Mouse (Mus musculus) stomach, embryonic 15.5 days (tissue): ENCODE data around the gene Ap3b2. TPM values are rescaled to one million over a fixed set of nuclear protein-coding genes. Genes with fewer than 3 reads are reported as not detected.
"Not testable (repeated sequence)": the region's sequence is repeated elsewhere in the genome, so short reads cannot be mapped to it uniquely, and the experiment has no call there.

Source experiments
- ATAC-seq: fragments of 200-750 bp; cut with Nextera tagmentation; 2 replicates; pipeline ENCODE4 v1.8.0; 2017; ENCODE audit warnings: low read depth, moderate number of reproducible peaks, moderate TSS enrichment; ENCODE audit not compliant: insufficient read depth, low FRiP score
- H3K27ac ChIP-seq: fragments of 300-500 bp; sonication (generic); 2 replicates; pipeline ENCODE4 v1.5.1; 2015; ENCODE audit warnings: mild to moderate bottlenecking, inconsistent platforms
- H3K27me3 ChIP-seq: fragments of 300-500 bp; sonication (generic); replicated peaks from 2 replicates; pipeline ENCODE4 v1.6.1; 2015; ENCODE audit warnings: inconsistent platforms
- H3K36me3 ChIP-seq: fragments of 300-500 bp; sonication (generic); 2 replicates; pipeline ENCODE4 v1.6.1; 2015; ENCODE audit warnings: inconsistent platforms
- H3K4me1 ChIP-seq: fragments of 300-500 bp; sonication (generic); 2 replicates; pipeline ENCODE4 v1.6.1; 2015; ENCODE audit warnings: inconsistent platforms
- H3K4me2 ChIP-seq: fragments of 300-500 bp; sonication (generic); 2 replicates; pipeline ENCODE4 v1.6.1; 2015; ENCODE audit warnings: mild to moderate bottlenecking, inconsistent platforms
- H3K4me3 ChIP-seq: fragments of 300-500 bp; sonication (generic); replicated peaks from 2 replicates; pipeline ENCODE4 v1.5.1; 2015; ENCODE audit warnings: inconsistent platforms
- H3K9ac ChIP-seq: fragments of 300-500 bp; sonication (generic); 2 replicates; pipeline ENCODE4 v1.6.1; 2015; ENCODE audit warnings: inconsistent platforms
- H3K9me3 ChIP-seq: fragments of 300-500 bp; sonication (generic); 2 replicates; pipeline ENCODE4 v1.6.1; 2016; ENCODE audit warnings: inconsistent platforms
- WGBS: fragments of 180-500 bp; shearing (Covaris S2); methylation state at CpG from one replicate; pipeline ENCODE4 v1.1.7; 2015; 5-methylcytosine and 5-hydroxymethylcytosine counted together
- polyA plus RNA-seq: library from polyadenylated mRNA; unstranded; fragments of >200 nt; fragmentation: Nextera tagmentation; extraction: Ambion mirVana; gene quantifications from 2 replicates; pipeline ENCODE4 v1.2.1, GENCODE M21; 2015

Ap3b2 gene
- polyA plus RNA-seq, 1 experiment from 2014 or later = 4.6 TPM

- no peak overlapping the region for H3K4me3 ChIP-seq
- H3K27ac ChIP-seq = no peak overlapping the region
- H3K27me3 ChIP-seq = no peaks in the 10 kb centered on the region
- no peaks in the 10 kb centered on the region for H3K4me1 ChIP-seq
- H3K4me2 ChIP-seq = no peak overlapping the region
- ATAC-seq = no peak
- H3K9ac ChIP-seq = no peak overlapping the region
- H3K9me3 ChIP-seq = no peaks in the 10 kb centered on the region
- WGBS = 64% methylated on average over 6 of the region's 6 CpGs
- H3K36me3 ChIP-seq = no peaks in the 10 kb centered on the region
Observed at GRCm38 (mm10) chr7:81516154-81517030, 22.7 kb upstream of the Ap3b2 start.

- Histone ChIP-seq H3K4me2 (no peak overlapping the region), H3K27ac (no peak overlapping the region), H3K9me3 (no peaks in the 10 kb centered on the region), H3K36me3 (no peaks in the 10 kb centered on the region), H3K4me3 (no peak overlapping the region), H3K27me3 (no peaks in the 10 kb centered on the region), H3K9ac (no peak overlapping the region), H3K4me1 (no peaks in the 10 kb centered on the region)
- 27% methylated on average over 13 of the region's 13 CpGs for WGBS
- ATAC-seq = no peak
Observed at GRCm38 (mm10) chr7:81514906-81515590, 21.3 kb upstream of the Ap3b2 start.

GRCm38 (mm10) chr7:81501050-81501449 lies 7.3 kb upstream of the Ap3b2 start:
- Histone ChIP-seq H3K27me3 (no peaks in the 10 kb centered on the region), H3K36me3 (no peaks in the 10 kb centered on the region), H3K27ac (no peak overlapping the region), H3K9ac (no peak overlapping the region), H3K4me2 (no peak overlapping the region), H3K4me3 (no peak overlapping the region), H3K9me3 (no peaks in the 10 kb centered on the region), H3K4me1 (no peaks in the 10 kb centered on the region)
- no peak for ATAC-seq
- WGBS = 40% methylated on average over 2 of the region's 2 CpGs

- no peak for ATAC-seq
- no peaks in the 10 kb centered on the region for H3K36me3 ChIP-seq
- H3K9ac ChIP-seq = no peak within 1 kb of the TSS
- H3K4me3 ChIP-seq = no peak within 1 kb of the TSS
- no peak within 1 kb of the TSS for H3K4me2 ChIP-seq
- no peaks in the 10 kb centered on the region for H3K9me3 ChIP-seq
- no peak within 1 kb of the TSS for H3K27ac ChIP-seq
- H3K27me3 ChIP-seq = peaks cover 18% of the 10 kb centered on the region
- H3K4me1 ChIP-seq = peaks cover 4% of the 10 kb centered on the region; the same call in 1 of the 2 replicates
- 46% methylated on average over 7 of the region's 7 CpGs for WGBS
Observed at GRCm38 (mm10) chr7:81498181-81498580, 4.5 kb upstream of the Ap3b2 start, which contains the start of gene BC048679. BC048679 (minus strand) TSS chr7:81498281.

GRCm38 (mm10) chr7:81497171-81497570 lies 3.4 kb upstream of the Ap3b2 start:
- no peak for ATAC-seq

GRCm38 (mm10) chr7:81492628-81493027 lies 1.1 kb downstream of the Ap3b2 start:
- H3K4me3 ChIP-seq = peak overlapping the region; percentile 53; the same call in 1 of the 2 replicates
- no peak for ATAC-seq
- H3K9me3 ChIP-seq = no peaks in the 10 kb centered on the region
- H3K36me3 ChIP-seq = no peaks in the 10 kb centered on the region
- H3K27me3 ChIP-seq = peaks cover 30% of the 10 kb centered on the region
- H3K4me1 ChIP-seq = peaks cover 6% of the 10 kb centered on the region; the same call in 1 of the 2 replicates
- peak overlapping the region; percentile 95; the same call in 1 of the 2 replicates for H3K4me2 ChIP-seq
- H3K9ac ChIP-seq = no peak overlapping the region
- 46% methylated on average over 9 of the region's 9 CpGs for WGBS
- no peak overlapping the region for H3K27ac ChIP-seq

More at GRCm38 (mm10) chr7:81497171-81497570, 3.4 kb upstream of the Ap3b2 start:
- Histone ChIP-seq H3K9ac (no peak overlapping the region), H3K27ac (no peak overlapping the region), H3K9me3 (no peaks in the 10 kb centered on the region), H3K4me1 (peaks cover 6% of the 10 kb centered on the region; the same call in 1 of the 2 replicates), H3K4me3 (no peak overlapping the region), H3K27me3 (peaks cover 26% of the 10 kb centered on the region), H3K4me2 (no peak overlapping the region), H3K36me3 (no peaks in the 10 kb centered on the region)
- 15% methylated on average over 6 of the region's 6 CpGs for WGBS

GRCm38 (mm10) chr7:81489649-81490048 lies 4.1 kb downstream of the Ap3b2 start:
- Histone ChIP-seq H3K4me2 (no peak overlapping the region), H3K4me3 (no peak overlapping the region), H3K27me3 (peaks cover 20% of the 10 kb centered on the region), H3K9ac (no peak overlapping the region), H3K9me3 (no peaks in the 10 kb centered on the region), H3K4me1 (peaks cover 6% of the 10 kb centered on the region; the same call in 1 of the 2 replicates), H3K36me3 (no peaks in the 10 kb centered on the region), H3K27ac (no peak overlapping the region)
- WGBS = 10% methylated on average over 9 of the region's 9 CpGs
- no peak for ATAC-seq

- no peak overlapping the region for H3K4me2 ChIP-seq
- WGBS = 15% methylated on average over 8 of the region's 8 CpGs
- H3K4me1 ChIP-seq = 0 out of 2 replicates have a peak, but pooled peaks cover 3% of the 10 kb centered on the region
- no peak for ATAC-seq
- no peak overlapping the region for H3K27ac ChIP-seq
- no peaks in the 10 kb centered on the region for H3K36me3 ChIP-seq
- H3K27me3 ChIP-seq = peaks cover 19% of the 10 kb centered on the region
- no peaks in the 10 kb centered on the region for H3K9me3 ChIP-seq
- no peak overlapping the region for H3K4me3 ChIP-seq
- H3K9ac ChIP-seq = no peak overlapping the region
Observed at GRCm38 (mm10) chr7:81480800-81481199, 12.9 kb downstream of the Ap3b2 start.

- no peak overlapping the region for H3K4me3 ChIP-seq
- H3K27ac ChIP-seq = no peak overlapping the region
- ATAC-seq = no peak
- no peaks in the 10 kb centered on the region for H3K36me3 ChIP-seq
- 0 out of 2 replicates have a peak, but pooled peaks cover 3% of the 10 kb centered on the region for H3K4me1 ChIP-seq
- H3K9me3 ChIP-seq = no peaks in the 10 kb centered on the region
- no peak overlapping the region for H3K4me2 ChIP-seq
- WGBS = 68% methylated on average over 3 of the region's 3 CpGs
- peaks cover 19% of the 10 kb centered on the region for H3K27me3 ChIP-seq
- no peak overlapping the region for H3K9ac ChIP-seq
Observed at GRCm38 (mm10) chr7:81479531-81480090, 14.1 kb downstream of the Ap3b2 start.

GRCm38 (mm10) chr7:81478261-81478660 lies 15.5 kb downstream of the Ap3b2 start:
- not testable (repeated sequence) for H3K4me3 ChIP-seq, H3K9ac ChIP-seq, H3K27ac ChIP-seq, H3K4me2 ChIP-seq, H3K4me1 ChIP-seq, H3K9me3 ChIP-seq, ATAC-seq, H3K36me3 ChIP-seq
- peaks cover 19% of the 10 kb centered on the region for H3K27me3 ChIP-seq

- no peaks in the 10 kb centered on the region for H3K9me3 ChIP-seq
- H3K4me2 ChIP-seq = peak overlapping the region; percentile 34
- ATAC-seq = no peak
- H3K9ac ChIP-seq = no peak overlapping the region
- H3K36me3 ChIP-seq = no peaks in the 10 kb centered on the region
- 3% methylated on average over 24 of the region's 24 CpGs for WGBS
- 0 out of 2 replicates have a peak, but pooled peaks cover 3% of the 10 kb centered on the region for H3K4me1 ChIP-seq
- peaks cover 19% of the 10 kb centered on the region for H3K27me3 ChIP-seq
- no peak overlapping the region for H3K27ac ChIP-seq
- H3K4me3 ChIP-seq = no peak overlapping the region
Observed at GRCm38 (mm10) chr7:81476833-81477232, 16.9 kb downstream of the Ap3b2 start.
